Mouse (Mus musculus) kidney, embryonic 14.5 days (tissue): ENCODE results near the gene Mthfsd. TPM values are rescaled to one million over a fixed set of nuclear protein-coding genes. Genes with fewer than 3 reads are reported as not detected.

Source experiments
- ATAC-seq: fragments of 200-750 bp; cut with Nextera tagmentation; 2 replicates; pipeline ENCODE4 v1.8.0; 2017; ENCODE audit warnings: moderate number of reproducible peaks, mild to moderate bottlenecking, moderate TSS enrichment, moderate library complexity; ENCODE audit not compliant: low FRiP score, low TSS enrichment
- H3K27ac ChIP-seq: fragments of 300-500 bp; sonication (generic); 2 replicates; pipeline ENCODE4 v1.5.1; 2014; ENCODE audit warnings: low read depth, mild to moderate bottlenecking, low read length, moderate library complexity, mixed read lengths
- H3K27me3 ChIP-seq: fragments of 300-500 bp; sonication (generic); 2 replicates; pipeline ENCODE4 v1.6.1; 2014; ENCODE audit warnings: mild to moderate bottlenecking, low read length; ENCODE audit not compliant: control insufficient read depth, insufficient read depth
- H3K36me3 ChIP-seq: fragments of 300-500 bp; sonication (generic); 2 replicates; pipeline ENCODE4 v1.6.1; 2014; ENCODE audit warnings: low read length, mixed read lengths; ENCODE audit not compliant: control insufficient read depth, insufficient read depth
- H3K4me1 ChIP-seq: fragments of 300-500 bp; sonication (generic); 2 replicates; pipeline ENCODE4 v1.6.1; 2014; ENCODE audit warnings: low read length, mixed read lengths; ENCODE audit not compliant: control insufficient read depth, insufficient read depth
- H3K4me2 ChIP-seq: fragments of 300-500 bp; sonication (generic); replicated peaks from 2 replicates; pipeline ENCODE4 v1.6.1; 2014; ENCODE audit warnings: low read depth, mild to moderate bottlenecking, low read length
- H3K4me3 ChIP-seq: fragments of 300-500 bp; sonication (generic); 2 replicates; pipeline ENCODE4 v1.5.1; 2014; ENCODE audit warnings: mild to moderate bottlenecking, low read length
- H3K9ac ChIP-seq: fragments of 300-500 bp; sonication (generic); 2 replicates; pipeline ENCODE4 v1.6.1; 2014; ENCODE audit warnings: low read depth, mild to moderate bottlenecking, low read length, moderate library complexity
- H3K9me3 ChIP-seq: fragments of 300-500 bp; sonication (generic); 2 replicates; pipeline ENCODE4 v1.6.1; 2016; ENCODE audit warnings: low read length; ENCODE audit not compliant: control insufficient read depth
- WGBS: fragments of 180-500 bp; shearing (Covaris S2); extraction: QIAGEN DNeasy Blood & Tissue Kit; methylation state at CpG from one replicate; pipeline ENCODE4 v1.1.7; 2014; 5-methylcytosine and 5-hydroxymethylcytosine counted together
- polyA plus RNA-seq: library from polyadenylated mRNA; unstranded; fragments of >200 nt; fragmentation: Nextera tagmentation; extraction: Ambion mirVana; gene quantifications from 2 replicates; pipeline ENCODE4 v1.2.1, GENCODE M21; 2014

Mthfsd gene
- polyA plus RNA-seq, 1 experiment from 2014 or later = 67.0 TPM

DNA sequence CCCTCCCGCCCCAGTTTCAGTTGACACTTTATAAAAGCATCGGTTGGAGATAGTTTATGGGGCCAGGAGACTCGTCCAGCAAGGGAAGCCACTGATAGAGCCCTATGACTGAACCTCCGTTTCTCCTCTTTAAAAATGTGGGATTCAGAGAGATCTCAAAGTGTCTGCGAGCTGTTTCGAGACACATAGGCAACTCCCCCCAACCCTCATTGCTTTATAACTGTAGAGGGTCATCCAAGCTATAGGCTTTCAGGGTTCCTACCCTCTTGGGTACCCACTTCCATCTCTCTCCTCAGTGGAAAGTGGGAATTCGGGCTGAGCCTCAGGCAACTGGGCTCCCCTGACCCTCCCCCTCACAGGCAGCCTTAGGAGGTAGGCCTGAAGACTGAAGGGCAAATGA lies 26.8 kb downstream of the Mthfsd start:
- H3K36me3 ChIP-seq = no peaks in the 10 kb centered on the region
- no peak overlapping the region for H3K4me2 ChIP-seq
- no peak overlapping the region for H3K9ac ChIP-seq
- 1% methylated on average over 7 of the region's 7 CpGs for WGBS
- peaks cover 97% of the 10 kb centered on the region for H3K27me3 ChIP-seq
- H3K4me3 ChIP-seq = no peak overlapping the region
- H3K27ac ChIP-seq = no peak overlapping the region
- no peak for ATAC-seq
- H3K9me3 ChIP-seq = no peaks in the 10 kb centered on the region
- H3K4me1 ChIP-seq = peaks cover 18% of the 10 kb centered on the region

- no peak for ATAC-seq
- Histone ChIP-seq H3K27ac (no peak overlapping the region), H3K4me2 (peak overlapping the region; percentile 18; the same call in 1 of the 2 replicates), H3K9me3 (no peaks in the 10 kb centered on the region), H3K4me1 (peaks cover 18% of the 10 kb centered on the region), H3K9ac (no peak overlapping the region), H3K27me3 (peaks cover 97% of the 10 kb centered on the region), H3K4me3 (0 out of 2 replicates have a peak overlapping the region, but pooled peaks have one; percentile 11), H3K36me3 (no peaks in the 10 kb centered on the region)
- WGBS = under 1% methylated on average over 49 of the region's 49 CpGs
These were observed 27.7 kb downstream of the Mthfsd start for GRCm38 (mm10) chr8:121080361-121081090.

DNA sequence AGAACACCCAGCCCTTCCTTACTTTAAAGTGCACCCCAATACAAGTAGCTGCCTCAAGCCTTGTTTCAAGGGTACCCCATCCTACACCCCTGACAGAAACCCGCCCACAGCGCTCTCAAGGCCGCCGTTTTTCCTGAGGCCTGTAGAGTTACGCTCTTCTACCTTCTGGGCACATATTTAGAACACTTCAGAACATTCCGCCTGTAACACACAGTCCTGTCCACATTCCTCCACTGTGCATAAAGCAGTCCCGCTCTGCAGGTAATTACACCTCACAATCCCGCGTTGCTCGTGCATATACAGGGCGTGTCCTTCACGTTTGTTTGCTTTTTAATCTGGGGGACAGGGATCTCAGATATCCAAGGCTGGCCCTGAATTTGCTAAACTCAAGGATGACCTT lies 28.2 kb downstream of the Mthfsd start:
- Histone ChIP-seq H3K4me1 (peaks cover 17% of the 10 kb centered on the region), H3K27ac (no peak overlapping the region), H3K9me3 (no peaks in the 10 kb centered on the region), H3K9ac (no peak overlapping the region), H3K36me3 (no peaks in the 10 kb centered on the region), H3K4me3 (no peak overlapping the region), H3K4me2 (no peak overlapping the region), H3K27me3 (peaks cover 97% of the 10 kb centered on the region)
- no peak for ATAC-seq
- 3% methylated on average over 12 of the region's 12 CpGs for WGBS

GRCm38 (mm10) chr8:121079201-121079600 lies 29.0 kb downstream of the Mthfsd start:
- Histone ChIP-seq H3K4me3 (no peak overlapping the region), H3K36me3 (no peaks in the 10 kb centered on the region), H3K27ac (no peak overlapping the region), H3K4me2 (no peak overlapping the region), H3K9me3 (no peaks in the 10 kb centered on the region), H3K4me1 (peaks cover 10% of the 10 kb centered on the region), H3K27me3 (peaks cover 97% of the 10 kb centered on the region), H3K9ac (no peak overlapping the region)
- no peak for ATAC-seq
- 2% methylated on average over 7 of the region's 7 CpGs for WGBS

GRCm38 (mm10) chr8:121078721-121079120 lies 29.5 kb downstream of the Mthfsd start:
- 2% methylated on average over 14 of the region's 14 CpGs for WGBS
- ATAC-seq = no peak
- no peak overlapping the region for H3K9ac ChIP-seq
- no peak overlapping the region for H3K4me3 ChIP-seq
- no peak overlapping the region for H3K27ac ChIP-seq
- H3K36me3 ChIP-seq = no peaks in the 10 kb centered on the region
- no peak overlapping the region for H3K4me2 ChIP-seq
- H3K9me3 ChIP-seq = no peaks in the 10 kb centered on the region
- H3K4me1 ChIP-seq = peaks cover 6% of the 10 kb centered on the region; the same call in 1 of the 2 replicates
- H3K27me3 ChIP-seq = peaks cover 97% of the 10 kb centered on the region

DNA sequence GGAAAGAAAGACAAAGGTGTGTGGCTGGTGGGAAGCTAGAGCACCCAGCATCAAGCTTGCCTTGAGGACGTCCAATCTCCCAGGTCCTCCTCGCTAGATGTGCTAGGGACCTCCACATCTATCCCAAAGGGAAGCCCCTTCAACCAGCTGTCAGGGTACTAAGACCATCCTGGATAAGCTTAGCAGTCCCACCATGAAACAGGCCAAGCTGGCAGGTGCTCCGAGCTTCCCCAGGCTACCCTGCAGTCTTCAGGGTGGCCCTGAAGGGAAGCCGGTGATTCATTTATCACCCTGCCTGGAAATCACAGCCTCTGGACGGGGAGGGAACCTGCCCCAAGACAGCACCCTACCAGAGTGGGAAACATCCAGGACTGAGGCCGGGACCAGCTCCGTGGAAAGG lies 31.6 kb downstream of the Mthfsd start:
- Histone ChIP-seq H3K4me1 (no peaks in the 10 kb centered on the region), H3K9me3 (no peaks in the 10 kb centered on the region), H3K36me3 (no peaks in the 10 kb centered on the region), H3K4me2 (no peak overlapping the region), H3K4me3 (no peak overlapping the region), H3K9ac (no peak overlapping the region), H3K27ac (no peak overlapping the region), H3K27me3 (peaks cover 98% of the 10 kb centered on the region)
- ATAC-seq = no peak
- WGBS = 3% methylated on average over 7 of the region's 7 CpGs

GRCm38 (mm10) chr8:121075936-121076335 lies 32.3 kb downstream of the Mthfsd start:
- WGBS = 2% methylated on average over 13 of the region's 13 CpGs
- Histone ChIP-seq H3K9me3 (no peaks in the 10 kb centered on the region), H3K27me3 (peaks cover 98% of the 10 kb centered on the region), H3K9ac (no peak overlapping the region), H3K4me1 (no peaks in the 10 kb centered on the region), H3K27ac (no peak overlapping the region), H3K4me3 (no peak overlapping the region), H3K4me2 (no peak overlapping the region), H3K36me3 (no peaks in the 10 kb centered on the region)
- no peak for ATAC-seq

DNA sequence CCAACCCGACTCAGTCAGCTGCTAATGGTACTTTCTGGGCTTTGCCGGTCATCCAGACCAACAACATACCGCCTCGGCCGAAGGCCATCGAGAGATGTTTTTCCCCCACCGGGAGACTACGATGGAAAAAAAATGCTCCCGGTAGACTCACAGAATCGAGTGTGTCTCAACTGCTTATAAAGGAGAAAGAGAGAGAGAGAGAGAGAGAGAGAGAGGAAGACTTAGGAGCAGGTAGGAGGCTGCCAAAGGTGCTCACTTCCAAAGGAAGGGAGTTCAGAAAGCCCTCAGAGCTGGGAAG lies 33.4 kb downstream of the Mthfsd start:
- H3K36me3 ChIP-seq = no peaks in the 10 kb centered on the region
- H3K27me3 ChIP-seq = peaks cover 98% of the 10 kb centered on the region
- no peak overlapping the region for H3K4me2 ChIP-seq
- no peak overlapping the region for H3K27ac ChIP-seq
- no peak for ATAC-seq
- WGBS = 0% methylated on average over 10 of the region's 10 CpGs
- H3K4me3 ChIP-seq = no peak overlapping the region
- H3K9me3 ChIP-seq = no peaks in the 10 kb centered on the region
- H3K4me1 ChIP-seq = no peaks in the 10 kb centered on the region
- no peak overlapping the region for H3K9ac ChIP-seq

- Histone ChIP-seq H3K27ac (no peak overlapping the region), H3K27me3 (peaks cover 98% of the 10 kb centered on the region), H3K9ac (no peak overlapping the region), H3K4me1 (no peaks in the 10 kb centered on the region), H3K9me3 (no peaks in the 10 kb centered on the region), H3K4me3 (no peak overlapping the region), H3K36me3 (no peaks in the 10 kb centered on the region), H3K4me2 (no peak overlapping the region)
- under 1% methylated on average over 15 of the region's 15 CpGs for WGBS
- ATAC-seq = no peak
These were observed 33.9 kb downstream of the Mthfsd start for GRCm38 (mm10) chr8:121074108-121074847.
